Mouse (Mus musculus): ENCODE measurements around the gene Tmem123.

Gene Tmem123

DNA sequence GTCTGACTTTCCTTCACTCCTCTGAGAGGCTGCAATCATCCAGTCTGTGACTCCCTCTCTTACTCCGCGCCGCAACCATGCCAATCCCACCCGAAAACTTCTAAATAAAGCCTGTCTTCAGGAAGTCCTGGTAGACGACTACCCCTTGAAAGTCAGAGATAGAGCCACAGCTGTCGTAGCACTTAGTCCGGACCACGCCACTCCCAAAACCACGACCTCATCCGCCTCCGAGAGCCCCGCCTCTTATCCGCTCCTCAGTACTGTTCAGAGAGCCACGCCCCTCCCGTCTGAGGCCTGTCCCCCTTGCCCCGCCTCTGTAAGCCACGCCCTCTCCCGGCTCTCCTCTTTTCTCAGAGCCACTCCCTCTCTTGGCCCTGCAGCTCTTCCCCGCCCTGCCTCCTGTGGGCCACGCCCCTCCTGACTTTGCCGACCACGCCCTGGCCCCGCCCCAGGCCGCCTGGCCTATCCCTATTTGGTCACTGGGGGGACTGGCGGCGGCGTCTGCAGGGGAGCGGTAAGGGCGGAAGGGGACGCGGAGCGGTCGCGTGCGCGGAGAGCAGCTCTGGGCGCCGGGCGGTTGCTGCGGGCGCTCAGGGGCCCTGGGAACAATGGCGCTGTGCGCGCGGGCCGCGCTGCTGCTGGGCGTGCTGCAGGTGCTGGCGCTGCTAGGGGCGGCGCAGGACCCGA is at the start of gene Tmem123:
Tmem123 (plus strand) TSS at position 428 of the 687 bp plus-strand sequence.
- peak; percentile 98 for DNase-seq

GRCm38 (mm10) chr9:7714062-7714907 is 49.6 kb upstream of the Tmem123 start:
- DNase-seq = peak; percentile 18

DNA sequence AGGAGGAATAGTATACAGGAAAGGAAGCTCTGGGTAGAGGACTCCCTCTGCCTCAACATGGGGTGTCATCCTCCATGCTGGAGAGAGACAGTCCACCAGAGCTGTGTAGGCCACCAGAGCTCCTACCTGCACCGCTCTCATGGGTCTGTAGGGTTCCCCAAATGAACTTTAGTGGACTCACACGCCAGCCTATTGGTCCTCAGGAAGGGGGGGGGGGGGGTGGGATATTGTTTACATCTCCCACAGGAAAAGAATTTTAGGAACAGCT is 49.0 kb upstream of the Tmem123 start:
- no peak for DNase-seq

GRCm38 (mm10) chr9:7721543-7721942 is 42.3 kb upstream of the Tmem123 start:
- no peak for DNase-seq

DNA sequence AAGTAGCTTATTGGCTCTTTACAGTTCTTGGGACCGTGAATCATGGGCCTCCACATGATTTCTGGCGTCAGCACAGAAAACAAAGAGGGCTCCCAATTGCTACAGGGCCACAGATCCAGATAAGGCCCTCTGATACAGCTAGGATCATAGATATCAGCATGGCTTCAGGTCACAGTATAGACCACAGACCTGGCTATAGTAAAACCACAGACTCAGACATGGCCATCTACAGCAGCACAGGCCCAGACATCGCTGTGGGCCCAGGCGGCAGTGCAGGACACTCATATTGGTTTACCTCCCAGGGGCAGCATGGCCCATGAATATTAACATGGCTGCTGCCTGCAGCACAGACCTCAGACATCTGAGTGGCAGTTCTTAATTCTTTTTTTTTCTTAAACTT is 34.8 kb upstream of the Tmem123 start:
- no peak for DNase-seq

- DNase-seq = no peak
Measured at GRCm38 (mm10) chr9:7742696-7743095, 21.1 kb upstream of the Tmem123 start.

DNA sequence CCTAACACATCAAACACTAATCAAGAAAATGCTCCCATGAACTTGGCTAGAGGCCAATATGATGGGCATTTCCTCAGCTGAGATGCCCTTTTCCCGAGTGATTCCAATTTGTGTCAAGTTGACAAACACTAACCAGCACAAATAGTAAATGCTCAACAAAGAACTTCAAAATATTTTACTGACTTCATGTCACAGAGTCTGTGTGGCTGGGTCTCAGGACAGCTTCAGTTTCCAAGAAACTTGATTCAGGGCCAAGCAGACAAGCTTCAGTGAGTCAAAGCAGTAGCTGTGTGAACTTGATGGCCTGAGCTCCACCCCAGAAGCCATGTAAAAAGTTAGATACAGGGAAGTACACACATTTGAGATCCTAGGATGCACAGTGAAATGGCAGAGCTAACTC is 19.7 kb upstream of the Tmem123 start:
- DNase-seq = no peak

DNA sequence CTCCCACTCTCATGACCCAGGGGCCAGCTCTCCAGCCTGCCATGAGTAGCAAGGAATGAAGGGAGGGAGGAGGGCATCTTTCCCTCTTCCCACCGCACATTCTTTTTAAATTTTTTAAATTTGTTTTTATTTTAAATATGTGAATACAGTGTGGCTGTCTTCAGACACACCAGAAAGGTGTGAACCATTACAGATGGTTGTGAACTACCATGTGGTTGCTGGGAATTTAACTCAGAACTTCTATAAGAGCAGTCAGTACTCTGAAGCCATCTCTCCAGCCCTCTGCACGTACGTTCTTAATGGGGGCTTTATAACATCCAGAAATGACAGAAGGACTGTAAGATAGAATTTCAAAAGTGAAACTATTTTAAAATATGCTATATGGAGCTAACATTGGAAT is 15.0 kb upstream of the Tmem123 start:
- no peak for DNase-seq

- no peak for DNase-seq
Measured at GRCm38 (mm10) chr9:7749537-7749936, 14.3 kb upstream of the Tmem123 start.

- DNase-seq = no peak
Measured at GRCm38 (mm10) chr9:7755889-7756423, 7.9 kb upstream of the Tmem123 start.

DNA sequence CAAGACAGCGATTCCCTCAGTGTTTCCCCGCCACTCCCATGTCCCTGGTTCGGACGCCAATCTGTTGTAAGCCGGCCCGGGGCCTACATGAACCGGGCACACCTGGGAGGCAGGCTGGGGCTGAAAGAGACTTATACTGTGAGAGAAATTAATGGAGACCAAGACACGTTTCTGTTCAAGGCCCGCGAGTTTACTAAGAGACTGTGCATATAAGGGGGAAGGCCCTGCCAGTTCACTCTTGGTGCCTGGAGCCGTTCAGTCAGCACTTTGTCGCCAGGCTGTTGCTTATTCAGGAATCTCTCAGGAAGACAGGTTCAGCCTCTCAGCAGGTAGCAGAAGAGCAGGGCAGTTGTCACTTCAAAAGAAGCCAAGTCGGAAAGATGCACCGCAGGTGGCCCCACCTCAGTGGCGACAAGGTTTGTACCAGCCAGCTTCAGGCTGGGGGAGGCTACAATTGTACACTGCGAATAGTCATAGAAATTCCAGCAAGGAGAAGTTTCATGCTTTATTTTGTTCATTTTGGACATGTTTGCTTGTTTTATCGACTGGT is 1.9 kb upstream of the Tmem123 start:
- peak; percentile 45 for DNase-seq

GRCm38 (mm10) chr9:7762741-7763140 is 1.1 kb upstream of the Tmem123 start:
- no peak for DNase-seq

DNA sequence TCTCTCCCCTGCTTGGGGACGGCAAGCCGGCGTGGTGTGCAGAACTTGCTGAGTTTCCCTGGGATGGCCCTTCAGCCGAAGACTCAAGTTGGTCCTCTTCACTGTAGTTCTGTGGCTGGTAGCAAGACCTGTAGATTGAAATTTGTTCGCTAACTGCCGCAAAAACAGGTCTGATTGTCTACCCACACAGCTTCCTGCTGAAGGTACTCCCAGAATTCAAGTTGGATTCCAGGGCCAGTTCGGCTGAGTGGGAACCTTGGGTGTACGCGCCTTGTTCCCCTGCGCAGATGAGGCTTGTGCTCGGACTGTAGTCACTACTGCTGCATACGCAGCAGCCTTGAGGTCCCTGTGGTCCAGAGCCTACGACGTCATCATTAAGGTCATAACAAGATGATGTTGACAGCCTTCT is 626 bp downstream of the Tmem123 start:
- no peak for DNase-seq

DNA sequence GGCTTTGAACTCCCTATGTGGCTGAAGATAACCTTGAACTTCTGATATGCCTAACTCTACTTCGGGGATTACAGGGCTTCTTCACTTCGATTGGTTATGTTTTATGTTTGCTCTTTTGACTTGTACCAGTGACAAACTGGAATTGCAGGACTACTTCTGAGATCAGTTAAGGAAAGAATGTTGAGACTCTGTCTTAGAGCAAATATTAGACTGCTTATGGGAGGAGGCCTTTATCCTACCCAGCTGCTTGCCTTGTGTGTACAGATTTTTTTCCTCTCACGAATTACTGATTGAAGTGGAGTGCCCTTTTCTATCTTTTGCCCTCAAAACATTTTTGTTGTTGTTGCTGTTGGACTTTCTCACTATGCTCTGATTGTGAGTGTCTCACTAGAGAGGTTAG is 1.4 kb downstream of the Tmem123 start:
- no peak for DNase-seq

DNA sequence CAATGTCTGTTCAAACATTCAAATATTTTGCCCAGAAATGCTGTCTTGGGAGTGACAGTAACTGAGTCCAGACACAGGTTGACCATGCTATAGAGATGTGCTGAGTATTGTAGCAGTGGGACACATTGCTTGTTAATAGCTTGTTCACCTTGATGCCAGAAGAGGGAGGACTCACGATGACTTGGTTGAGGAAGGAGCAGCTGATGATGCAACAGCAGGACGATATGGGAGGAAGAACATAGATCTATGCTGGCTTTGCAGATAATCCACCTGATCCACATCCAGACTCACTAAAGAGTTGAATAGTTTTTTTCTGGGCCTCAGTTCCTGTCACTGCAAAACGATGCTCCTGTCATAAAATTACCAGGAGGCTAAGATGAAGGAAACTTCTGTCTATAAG is 2.7 kb downstream of the Tmem123 start:
- no peak for DNase-seq

DNA sequence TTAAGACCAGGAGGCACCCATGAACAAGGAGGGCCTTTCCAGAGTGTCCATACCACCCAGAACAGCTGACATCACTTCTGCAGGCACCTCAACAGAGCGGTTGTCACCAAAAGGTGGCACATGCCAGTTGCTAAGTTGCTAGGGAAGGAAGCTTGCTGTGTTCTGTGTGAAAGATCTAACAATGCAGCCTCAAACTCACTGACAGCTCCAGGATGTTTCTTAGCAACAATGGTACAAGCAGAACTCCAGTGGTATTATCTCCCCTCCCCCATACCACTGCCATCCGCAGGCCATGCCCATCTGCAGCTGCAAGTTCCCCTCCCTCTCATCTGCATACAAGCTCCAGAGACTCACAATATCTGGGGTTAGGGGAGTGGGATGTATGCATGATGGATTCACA is 3.7 kb downstream of the Tmem123 start:
- no peak for DNase-seq

GRCm38 (mm10) chr9:7769081-7769480 is 5.2 kb downstream of the Tmem123 start:
- DNase-seq = no peak

- DNase-seq = no peak
Measured at GRCm38 (mm10) chr9:7769491-7769890, 5.7 kb downstream of the Tmem123 start.

- DNase-seq = no peak
Measured at GRCm38 (mm10) chr9:7772361-7772760, 8.5 kb downstream of the Tmem123 start.

DNA sequence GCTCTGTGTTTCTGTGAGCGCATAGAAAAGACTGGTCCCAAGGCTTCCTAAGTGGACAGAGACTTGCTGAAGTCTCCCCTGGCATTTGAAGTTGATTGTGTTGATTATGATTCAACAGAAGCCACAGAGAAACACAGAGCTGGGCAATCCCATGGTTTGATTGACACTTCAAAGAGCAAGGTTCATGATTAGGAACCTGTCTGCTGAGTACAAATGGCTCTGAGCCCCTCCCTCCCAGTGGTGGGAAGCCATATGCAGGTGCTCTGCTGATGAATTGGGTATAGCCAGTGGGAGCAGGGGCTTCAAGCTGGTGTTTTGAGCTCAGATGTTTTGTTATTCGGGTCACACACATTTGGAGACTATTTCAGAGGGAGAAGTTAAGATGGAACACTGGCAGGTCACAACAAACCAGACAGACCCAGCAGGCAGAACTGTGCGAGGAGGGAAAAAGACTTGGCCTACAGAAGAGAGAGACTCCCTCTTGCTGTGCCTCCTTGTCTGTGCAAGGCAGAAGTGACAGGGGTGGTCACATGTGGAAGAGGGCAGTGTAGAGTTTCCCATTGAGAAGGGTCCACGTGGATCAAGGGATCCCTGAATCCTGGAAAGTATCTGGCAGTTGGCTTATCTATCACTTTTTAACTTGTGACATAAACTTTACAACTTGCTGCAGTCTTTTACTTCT is 9.1 kb downstream of the Tmem123 start:
- DNase-seq = no peak

- DNase-seq = no peak
Measured at GRCm38 (mm10) chr9:7773686-7774085, 9.8 kb downstream of the Tmem123 start.

- no peak for DNase-seq
Measured at GRCm38 (mm10) chr9:7774538-7774937, 10.7 kb downstream of the Tmem123 start.

- DNase-seq = no peak
Measured at GRCm38 (mm10) chr9:7775011-7775410, 11.2 kb downstream of the Tmem123 start.

- DNase-seq = no peak
Measured at GRCm38 (mm10) chr9:7775986-7776385, 12.1 kb downstream of the Tmem123 start.
